Mouse (Mus musculus) lung, embryonic 16.5 days (tissue): ENCODE measurements around the gene Cryzl1. TPM values are rescaled to one million over a fixed set of nuclear protein-coding genes. Genes with fewer than 3 reads are reported as not detected.

Experiments
- ATAC-seq: fragments of 200-750 bp; cut with Nextera tagmentation; 2 replicates; pipeline ENCODE4 v1.8.0; 2017; ENCODE audit warnings: low read depth, mild to moderate bottlenecking, moderate library complexity
- H3K27ac ChIP-seq: fragments of 300-500 bp; sonication (generic); 2 replicates; pipeline ENCODE4 v1.5.1; 2014; ENCODE audit warnings: mild to moderate bottlenecking, control low read depth, low read length
- H3K27me3 ChIP-seq: fragments of 300-500 bp; sonication (generic); 2 replicates; pipeline ENCODE4 v1.6.1; 2014; ENCODE audit warnings: low read depth, low read length, mixed read lengths; ENCODE audit not compliant: control insufficient read depth, insufficient read depth
- H3K36me3 ChIP-seq: fragments of 300-500 bp; sonication (generic); 2 replicates; pipeline ENCODE4 v1.6.1; 2014; ENCODE audit warnings: low read length; ENCODE audit not compliant: control insufficient read depth, insufficient read depth
- H3K4me1 ChIP-seq: fragments of 300-500 bp; sonication (generic); replicated peaks from 2 replicates; pipeline ENCODE4 v1.6.1; 2014; ENCODE audit warnings: low read length, mixed read lengths; ENCODE audit not compliant: control insufficient read depth, insufficient read depth
- H3K4me2 ChIP-seq: fragments of 300-500 bp; sonication (generic); 2 replicates; pipeline ENCODE4 v1.6.1; 2014; ENCODE audit warnings: low read depth, low read length, control low read depth
- H3K4me3 ChIP-seq: fragments of 300-500 bp; sonication (generic); 2 replicates; pipeline ENCODE4 v1.5.1; 2014; ENCODE audit warnings: mild to moderate bottlenecking, low read length, control low read depth
- H3K9ac ChIP-seq: fragments of 300-500 bp; sonication (generic); 2 replicates; pipeline ENCODE4 v1.6.1; 2014; ENCODE audit warnings: low read length, control low read depth
- H3K9me3 ChIP-seq: fragments of 300-500 bp; sonication (generic); 2 replicates; pipeline ENCODE4 v1.6.1; 2016; ENCODE audit warnings: low read length; ENCODE audit not compliant: control insufficient read depth
- WGBS: fragments of 180-500 bp; shearing (Covaris S2); extraction: QIAGEN DNeasy Blood & Tissue Kit; methylation state at CpG from one replicate; pipeline ENCODE4 v1.1.7; 2014; 5-methylcytosine and 5-hydroxymethylcytosine counted together
- polyA plus RNA-seq: library from polyadenylated mRNA; unstranded; fragments of >200 nt; fragmentation: Nextera tagmentation; extraction: Ambion mirVana; gene quantifications from 2 replicates; pipeline ENCODE4 v1.2.1, GENCODE M21; 2015

The Cryzl1 gene
- polyA plus RNA-seq, 1 experiment from 2014 or later: 75.1 TPM

DNA sequence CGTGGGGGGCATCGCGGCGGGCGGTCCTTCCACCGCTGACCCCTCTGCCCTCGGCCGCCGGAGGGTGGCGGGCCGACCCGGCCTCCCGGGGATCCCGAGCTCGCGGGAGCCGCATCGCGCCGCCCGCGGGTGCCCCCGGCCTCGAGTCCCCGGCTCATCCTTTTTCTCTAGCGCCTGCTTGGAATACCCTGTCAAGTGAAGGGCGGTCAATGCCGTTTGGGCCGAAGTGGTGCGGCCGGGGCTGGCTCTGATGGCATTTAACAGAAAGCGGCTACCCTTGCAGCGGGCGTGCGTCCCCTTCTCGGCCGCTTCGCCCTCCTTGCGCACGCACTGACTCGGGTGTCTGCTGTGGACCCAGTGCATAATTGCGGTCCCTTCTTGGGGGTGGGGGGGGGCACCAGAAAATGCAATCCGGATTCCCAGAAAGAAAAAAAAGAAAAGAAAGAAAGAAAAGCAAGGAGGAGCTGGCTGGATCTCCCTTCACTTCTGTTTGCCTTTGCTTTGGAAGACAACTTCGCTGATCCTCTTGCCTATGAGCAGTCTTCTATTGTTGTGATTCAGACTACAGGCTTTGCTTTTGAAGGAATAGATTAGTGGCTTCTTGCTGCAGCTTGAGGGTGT is 1.2 kb upstream of the Cryzl1 start:
- Histone ChIP-seq H3K4me1 (peaks cover 14% of the 10 kb centered on the region), H3K36me3 (no peaks in the 10 kb centered on the region), H3K9ac (peak overlapping the region; percentile 87), H3K27me3 (no peaks in the 10 kb centered on the region), H3K9me3 (no peaks in the 10 kb centered on the region), H3K27ac (peak overlapping the region; percentile 89), H3K4me2 (peak overlapping the region; percentile 75), H3K4me3 (peak overlapping the region; percentile 84)
- no peak for ATAC-seq
- WGBS: under 1% methylated on average over 27 of the region's 44 CpGs

DNA sequence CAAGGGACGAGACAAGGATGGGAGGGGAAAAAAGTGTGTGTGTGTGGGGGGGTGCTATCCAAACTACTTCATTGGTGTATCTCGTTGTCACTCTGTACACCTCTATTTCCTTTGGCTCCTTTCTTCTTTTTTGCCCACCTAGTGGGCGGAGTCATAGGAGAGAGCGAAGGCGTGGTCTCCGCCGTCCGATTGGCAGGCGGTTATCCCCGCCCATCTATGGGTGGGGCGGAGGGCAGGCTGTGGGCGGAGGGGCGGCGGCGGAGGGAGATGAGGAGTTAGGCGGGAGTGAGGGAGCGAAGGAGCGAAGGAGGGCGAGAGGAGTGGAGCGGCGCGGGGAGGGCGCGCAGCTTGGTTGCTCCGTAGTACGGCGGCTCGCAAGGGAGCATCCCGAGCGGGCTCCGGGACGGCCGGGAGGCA is 299 bp upstream of the Cryzl1 start, which contains the start of gene Itsn1:
Gene Itsn1, plus strand, starts transcription at position 216 of the 417 bp plus-strand sequence.
- Histone ChIP-seq H3K4me3 (peak within 1 kb of the TSS; percentile 84), H3K9me3 (no peaks in the 10 kb centered on the region), H3K27me3 (no peaks in the 10 kb centered on the region), H3K36me3 (no peaks in the 10 kb centered on the region), H3K9ac (peak within 1 kb of the TSS; percentile 87), H3K4me2 (peak within 1 kb of the TSS; percentile 80), H3K4me1 (peaks cover 14% of the 10 kb centered on the region), H3K27ac (peak within 1 kb of the TSS; percentile 97)
- 0% methylated on average over 25 of the region's 33 CpGs for WGBS
- peak; percentile 93 for ATAC-seq

DNA sequence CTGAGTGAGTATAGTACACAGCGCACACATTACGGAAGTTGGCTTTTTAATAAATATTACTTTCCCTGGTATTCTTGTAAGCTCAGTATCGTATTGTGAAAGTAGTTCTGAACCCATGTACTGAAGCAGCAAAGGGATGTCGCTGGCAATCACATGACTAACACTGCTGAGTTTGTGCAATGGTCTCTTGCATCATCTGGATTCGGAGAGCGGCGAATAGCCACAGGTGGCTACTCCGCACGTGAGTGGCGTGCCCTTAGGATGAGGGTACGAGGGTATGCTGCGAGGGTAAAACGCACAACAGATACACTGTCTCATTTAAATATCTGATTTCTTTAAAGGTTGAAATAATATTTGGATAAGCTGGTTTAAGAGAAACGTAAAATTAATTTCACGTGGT is 1.3 kb downstream of the Cryzl1 start:
- H3K4me1 ChIP-seq: peaks cover 14% of the 10 kb centered on the region
- peak overlapping the region; percentile 80 for H3K4me2 ChIP-seq
- peak overlapping the region; percentile 62; the same call in 1 of the 2 replicates for H3K27ac ChIP-seq
- H3K9ac ChIP-seq: peak overlapping the region; percentile 74
- no peaks in the 10 kb centered on the region for H3K36me3 ChIP-seq
- H3K4me3 ChIP-seq: peak overlapping the region; percentile 84
- WGBS: 77% methylated on average over 15 of the region's 15 CpGs
- no peaks in the 10 kb centered on the region for H3K9me3 ChIP-seq
- ATAC-seq: no peak
- H3K27me3 ChIP-seq: no peaks in the 10 kb centered on the region

DNA sequence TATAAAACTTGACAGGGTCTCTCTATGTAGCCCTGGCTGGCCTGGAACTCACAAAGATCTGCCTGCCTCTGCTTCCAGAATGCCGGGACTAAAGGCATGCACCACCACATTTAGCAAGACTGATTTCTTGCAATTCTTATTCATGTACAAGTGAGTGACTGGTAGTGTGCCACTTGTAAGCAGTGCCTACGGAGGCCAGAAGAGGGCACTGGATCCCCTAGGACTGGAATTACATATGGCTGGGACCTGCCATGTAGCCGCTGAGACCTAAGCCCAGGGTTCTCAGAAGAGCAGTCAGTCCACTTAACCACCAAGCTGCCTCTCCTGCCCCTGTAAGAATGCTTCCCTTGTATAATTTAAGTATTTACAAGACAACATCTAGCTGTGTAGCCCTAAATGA is 4.5 kb downstream of the Cryzl1 start:
- no peak overlapping the region for H3K9ac ChIP-seq
- H3K27me3 ChIP-seq: no peaks in the 10 kb centered on the region
- 0 out of 2 replicates have a peak, but pooled peaks cover 7% of the 10 kb centered on the region for H3K36me3 ChIP-seq
- H3K4me3 ChIP-seq: no peak overlapping the region
- H3K4me2 ChIP-seq: no peak overlapping the region
- no peak for ATAC-seq
- H3K4me1 ChIP-seq: peaks cover 11% of the 10 kb centered on the region
- no peaks in the 10 kb centered on the region for H3K9me3 ChIP-seq
- WGBS: 56% methylated on average over 3 of the region's 3 CpGs
- H3K27ac ChIP-seq: no peak overlapping the region

DNA sequence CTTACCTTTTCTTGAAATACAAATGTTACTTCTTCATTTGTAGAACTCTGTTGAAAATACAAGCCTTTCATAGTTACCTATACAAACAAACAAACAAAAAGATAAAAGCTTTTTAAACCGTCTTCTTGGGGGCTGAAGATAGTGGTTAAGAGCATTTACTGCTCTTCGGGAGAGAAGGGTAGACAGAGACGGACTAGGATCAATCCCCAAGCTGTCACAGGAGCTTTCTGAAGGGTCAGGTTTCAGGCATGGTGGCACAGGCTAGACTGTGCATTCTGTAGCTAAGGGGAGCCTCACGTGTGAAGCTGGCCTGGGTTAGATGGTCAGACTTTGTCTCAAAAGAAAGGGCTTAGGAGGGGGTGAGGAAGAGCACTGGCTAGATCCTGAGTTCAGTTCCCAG is 11.4 kb downstream of the Cryzl1 start:
- Histone ChIP-seq H3K4me3 (no peak overlapping the region), H3K9ac (no peak overlapping the region), H3K27me3 (no peaks in the 10 kb centered on the region), H3K4me2 (no peak overlapping the region), H3K36me3 (peaks cover 14% of the 10 kb centered on the region; the same call in 1 of the 2 replicates), H3K9me3 (no peaks in the 10 kb centered on the region), H3K4me1 (no peaks in the 10 kb centered on the region), H3K27ac (no peak overlapping the region)
- no peak for ATAC-seq
- 64% methylated on average over 4 of the region's 4 CpGs for WGBS

DNA sequence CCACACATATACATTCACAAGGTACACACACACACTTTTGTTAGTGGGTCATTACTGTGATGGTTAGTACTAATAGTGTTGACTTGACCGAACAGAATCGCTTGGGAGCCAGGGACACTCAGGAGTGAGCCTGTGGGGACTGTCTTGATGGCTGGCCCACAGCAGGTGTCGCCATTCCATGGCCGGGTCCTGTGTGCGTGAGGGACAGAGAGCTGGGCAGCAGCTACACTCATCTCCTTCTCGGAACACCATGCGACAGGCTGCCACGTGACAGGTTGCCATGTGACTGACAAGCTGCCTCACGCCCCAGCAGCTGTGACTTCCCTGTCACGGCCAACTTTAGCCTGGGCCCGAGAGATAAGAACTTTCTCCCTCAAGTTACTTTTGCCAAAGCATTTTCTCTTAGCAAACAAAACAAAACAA is 11.8 kb downstream of the Cryzl1 start:
- H3K4me1 ChIP-seq: no peaks in the 10 kb centered on the region
- H3K27ac ChIP-seq: no peak overlapping the region
- H3K4me2 ChIP-seq: no peak overlapping the region
- H3K27me3 ChIP-seq: no peaks in the 10 kb centered on the region
- H3K4me3 ChIP-seq: no peak overlapping the region
- WGBS: 63% methylated on average over 11 of the region's 11 CpGs
- no peak for ATAC-seq
- peaks cover 15% of the 10 kb centered on the region for H3K36me3 ChIP-seq
- H3K9me3 ChIP-seq: no peaks in the 10 kb centered on the region
- H3K9ac ChIP-seq: no peak overlapping the region

DNA sequence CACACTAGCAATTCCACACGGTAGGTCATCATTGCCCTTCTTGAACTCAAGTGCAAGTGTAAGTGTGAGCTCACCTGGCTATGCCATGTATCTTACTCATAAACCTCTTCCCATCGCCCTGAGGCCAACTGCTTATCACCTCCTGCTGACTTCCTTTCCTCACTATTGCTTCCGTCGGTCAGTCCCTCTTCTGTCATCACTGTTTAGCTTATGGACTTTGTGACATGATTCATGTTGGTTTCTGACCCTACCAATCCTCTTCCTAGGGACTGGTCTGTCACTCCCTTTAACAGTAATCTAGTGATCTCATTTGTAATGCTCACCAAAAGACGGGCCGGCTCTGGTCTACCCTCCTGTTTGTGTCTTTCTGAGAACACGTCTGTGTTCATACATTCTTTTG is 18.5 kb downstream of the Cryzl1 start:
- no peak overlapping the region for H3K9ac ChIP-seq
- peaks cover 20% of the 10 kb centered on the region for H3K36me3 ChIP-seq
- H3K9me3 ChIP-seq: no peaks in the 10 kb centered on the region
- 66% methylated on average over 7 of the region's 7 CpGs for WGBS
- no peak for ATAC-seq
- H3K4me3 ChIP-seq: no peak overlapping the region
- H3K27ac ChIP-seq: no peak overlapping the region
- H3K4me2 ChIP-seq: no peak overlapping the region
- no peaks in the 10 kb centered on the region for H3K4me1 ChIP-seq
- no peaks in the 10 kb centered on the region for H3K27me3 ChIP-seq

DNA sequence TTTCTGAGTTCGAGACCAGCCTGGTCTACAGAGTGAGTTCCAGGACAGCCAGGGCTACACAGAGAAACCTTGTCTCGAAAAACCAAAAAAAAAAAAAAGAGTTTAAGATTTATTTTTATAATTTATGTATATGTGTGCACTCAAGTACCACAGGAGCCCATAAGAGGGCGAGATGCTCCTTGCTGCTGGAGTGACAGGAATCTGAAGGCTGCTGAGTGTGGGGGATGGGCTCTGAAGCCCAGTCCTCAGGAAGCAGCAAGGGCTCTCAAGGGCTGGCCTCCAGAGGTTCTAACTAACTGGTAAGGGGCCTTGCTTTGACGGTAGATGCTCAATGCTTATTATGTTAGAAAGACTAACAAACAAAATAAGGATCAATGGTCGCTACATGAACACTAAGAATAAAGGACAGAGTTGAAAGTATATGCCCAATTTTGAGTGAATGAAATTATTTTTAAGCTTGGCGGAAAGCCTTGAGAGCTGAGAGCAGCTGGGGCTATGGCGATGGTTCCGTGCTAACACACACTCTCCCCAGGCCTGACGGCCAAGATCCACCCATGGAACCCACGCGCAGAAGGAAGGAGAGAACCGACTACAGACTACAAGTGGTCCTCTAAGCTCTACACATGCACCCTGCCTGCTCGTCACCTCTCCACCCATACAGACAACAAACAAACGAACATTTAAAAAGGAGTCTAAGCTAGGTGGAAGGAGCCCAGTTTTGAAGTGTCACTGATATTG is 24.0 kb downstream of the Cryzl1 start:
- Histone ChIP-seq H3K27me3 (no peaks in the 10 kb centered on the region), H3K9ac (no peak overlapping the region), H3K4me3 (no peak overlapping the region), H3K27ac (no peak overlapping the region), H3K36me3 (peaks cover 30% of the 10 kb centered on the region; the same call in 1 of the 2 replicates), H3K4me1 (no peaks in the 10 kb centered on the region), H3K9me3 (no peaks in the 10 kb centered on the region), H3K4me2 (no peak overlapping the region)
- 76% methylated on average over 14 of the region's 14 CpGs for WGBS
- no peak for ATAC-seq

DNA sequence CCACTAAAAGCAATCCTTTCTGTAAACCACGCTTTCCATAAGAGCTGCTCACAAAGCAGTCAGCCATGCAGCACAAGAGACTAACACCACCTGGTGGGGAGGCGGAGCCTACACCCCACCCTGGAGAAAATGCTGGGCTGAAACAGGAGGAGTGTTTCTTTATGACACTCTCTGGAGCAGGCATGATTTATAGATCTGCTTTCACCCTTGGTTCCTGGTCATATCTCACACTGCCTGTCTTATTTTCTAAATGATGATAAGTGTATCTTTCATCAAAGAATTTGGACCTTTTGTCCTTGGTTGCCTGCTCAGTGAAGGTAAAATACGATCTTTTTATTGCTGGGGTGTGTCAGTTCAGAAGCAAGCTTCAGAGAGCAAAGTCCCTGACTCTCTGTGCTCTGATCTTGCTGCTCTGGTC is 26.0 kb downstream of the Cryzl1 start:
- WGBS: 68% methylated on average over 3 of the region's 3 CpGs
- no peaks in the 10 kb centered on the region for H3K4me1 ChIP-seq
- H3K4me2 ChIP-seq: no peak overlapping the region
- H3K27me3 ChIP-seq: no peaks in the 10 kb centered on the region
- H3K9me3 ChIP-seq: no peaks in the 10 kb centered on the region
- ATAC-seq: no peak
- H3K4me3 ChIP-seq: no peak overlapping the region
- H3K27ac ChIP-seq: no peak overlapping the region
- H3K36me3 ChIP-seq: peaks cover 31% of the 10 kb centered on the region
- H3K9ac ChIP-seq: no peak overlapping the region
